Mouse (Mus musculus) limb, embryonic 15.5 days (tissue): Measurements from ENCODE around the gene Tmem108. TPM values are rescaled to one million over a fixed set of nuclear protein-coding genes. Genes with fewer than 3 reads are reported as not detected.

Experiments
- ATAC-seq: fragments of 200-750 bp; cut with Nextera tagmentation; 2 replicates; pipeline ENCODE4 v1.8.0; 2017; ENCODE audit warnings: low read depth, moderate TSS enrichment; ENCODE audit not compliant: insufficient number of reproducible peaks, low FRiP score, low TSS enrichment
- H3K27ac ChIP-seq: fragments of 300-500 bp; sonication (generic); 2 replicates; pipeline ENCODE4 v1.5.1; 2015; ENCODE audit warnings: moderate library complexity, mild to moderate bottlenecking, inconsistent platforms
- H3K27me3 ChIP-seq: fragments of 300-500 bp; sonication (generic); 2 replicates; pipeline ENCODE4 v1.6.1; 2015; ENCODE audit warnings: inconsistent platforms
- H3K36me3 ChIP-seq: fragments of 300-500 bp; sonication (generic); 2 replicates; pipeline ENCODE4 v1.6.1; 2015; ENCODE audit warnings: inconsistent platforms
- H3K4me1 ChIP-seq: fragments of 300-500 bp; sonication (generic); 2 replicates; pipeline ENCODE4 v1.6.1; 2015; ENCODE audit warnings: inconsistent platforms
- H3K4me2 ChIP-seq: fragments of 300-500 bp; sonication (generic); 2 replicates; pipeline ENCODE4 v1.6.1; 2015; ENCODE audit warnings: mild to moderate bottlenecking, inconsistent platforms
- H3K4me3 ChIP-seq: fragments of 300-500 bp; sonication (generic); 2 replicates; pipeline ENCODE4 v1.5.1; 2015; ENCODE audit warnings: mild to moderate bottlenecking, inconsistent platforms
- H3K9ac ChIP-seq: fragments of 300-500 bp; sonication (generic); 2 replicates; pipeline ENCODE4 v1.6.1; 2015; ENCODE audit warnings: inconsistent platforms
- H3K9me3 ChIP-seq: fragments of 300-500 bp; sonication (generic); 2 replicates; pipeline ENCODE4 v1.6.1; 2016; ENCODE audit warnings: inconsistent platforms
- WGBS: fragments of 180-500 bp; shearing (Covaris S2); methylation state at CpG from one replicate; pipeline ENCODE4 v1.1.7; 2015; 5-methylcytosine and 5-hydroxymethylcytosine counted together
- polyA plus RNA-seq: library from polyadenylated mRNA; unstranded; fragments of >200 nt; fragmentation: Nextera tagmentation; extraction: Ambion mirVana; gene quantifications from 2 replicates; pipeline ENCODE4 v1.2.1, GENCODE M21; 2015

Tmem108 gene
- polyA plus RNA-seq, 1 experiment from 2014 or later: 6.4 TPM

GRCm38 (mm10) chr9:103494346-103495020, 267.2 kb downstream of the Tmem108 start:
- ATAC-seq: peak; percentile 81
- Histone ChIP-seq H3K4me1 (peaks cover 14% of the 10 kb centered on the region), H3K4me3 (no peak overlapping the region), H3K36me3 (no peaks in the 10 kb centered on the region), H3K27ac (no peak overlapping the region; the same call in 1 of the 2 replicates), H3K4me2 (peak overlapping the region; percentile 25; the same call in 1 of the 2 replicates), H3K9ac (no peak overlapping the region), H3K27me3 (no peaks in the 10 kb centered on the region; the same call in 1 of the 2 replicates), H3K9me3 (no peaks in the 10 kb centered on the region)
- 12% methylated on average over 7 of the region's 7 CpGs for WGBS

GRCm38 (mm10) chr9:103491985-103492384, 269.7 kb downstream of the Tmem108 start:
- H3K36me3 ChIP-seq: no peaks in the 10 kb centered on the region
- no peaks in the 10 kb centered on the region; the same call in 1 of the 2 replicates for H3K27me3 ChIP-seq
- no peak overlapping the region for H3K4me2 ChIP-seq
- WGBS: 73% methylated on average over 8 of the region's 8 CpGs
- H3K4me1 ChIP-seq: peaks cover 13% of the 10 kb centered on the region
- H3K9ac ChIP-seq: no peak overlapping the region
- ATAC-seq: no peak
- H3K27ac ChIP-seq: no peak overlapping the region
- no peaks in the 10 kb centered on the region for H3K9me3 ChIP-seq
- H3K4me3 ChIP-seq: no peak overlapping the region

GRCm38 (mm10) chr9:103490439-103490838, 271.2 kb downstream of the Tmem108 start:
- no peak overlapping the region for H3K4me3 ChIP-seq
- H3K36me3 ChIP-seq: no peaks in the 10 kb centered on the region
- no peaks in the 10 kb centered on the region for H3K9me3 ChIP-seq
- no peak overlapping the region for H3K4me2 ChIP-seq
- no peaks in the 10 kb centered on the region; the same call in 1 of the 2 replicates for H3K27me3 ChIP-seq
- no peak overlapping the region for H3K9ac ChIP-seq
- no peak overlapping the region for H3K27ac ChIP-seq
- ATAC-seq: no peak
- H3K4me1 ChIP-seq: peaks cover 28% of the 10 kb centered on the region
- 4% methylated on average over 2 of the region's 2 CpGs for WGBS

- Histone ChIP-seq H3K4me1 (peaks cover 28% of the 10 kb centered on the region), H3K4me2 (no peak overlapping the region), H3K36me3 (no peaks in the 10 kb centered on the region), H3K27ac (no peak overlapping the region), H3K9ac (no peak overlapping the region), H3K27me3 (no peaks in the 10 kb centered on the region; the same call in 1 of the 2 replicates), H3K4me3 (no peak overlapping the region), H3K9me3 (no peaks in the 10 kb centered on the region)
- 64% methylated on average over 4 of the region's 4 CpGs for WGBS
- ATAC-seq: no peak
Observed at GRCm38 (mm10) chr9:103489883-103490282, 271.8 kb downstream of the Tmem108 start.

GRCm38 (mm10) chr9:103489096-103489495, 272.5 kb downstream of the Tmem108 start:
- WGBS: 73% methylated on average over 7 of the region's 7 CpGs
- no peak overlapping the region for H3K4me3 ChIP-seq
- no peak for ATAC-seq
- no peak overlapping the region for H3K4me2 ChIP-seq
- no peaks in the 10 kb centered on the region; the same call in 1 of the 2 replicates for H3K27me3 ChIP-seq
- H3K27ac ChIP-seq: no peak overlapping the region
- no peaks in the 10 kb centered on the region for H3K36me3 ChIP-seq
- no peaks in the 10 kb centered on the region for H3K9me3 ChIP-seq
- peaks cover 22% of the 10 kb centered on the region for H3K4me1 ChIP-seq
- no peak overlapping the region for H3K9ac ChIP-seq

DNA sequence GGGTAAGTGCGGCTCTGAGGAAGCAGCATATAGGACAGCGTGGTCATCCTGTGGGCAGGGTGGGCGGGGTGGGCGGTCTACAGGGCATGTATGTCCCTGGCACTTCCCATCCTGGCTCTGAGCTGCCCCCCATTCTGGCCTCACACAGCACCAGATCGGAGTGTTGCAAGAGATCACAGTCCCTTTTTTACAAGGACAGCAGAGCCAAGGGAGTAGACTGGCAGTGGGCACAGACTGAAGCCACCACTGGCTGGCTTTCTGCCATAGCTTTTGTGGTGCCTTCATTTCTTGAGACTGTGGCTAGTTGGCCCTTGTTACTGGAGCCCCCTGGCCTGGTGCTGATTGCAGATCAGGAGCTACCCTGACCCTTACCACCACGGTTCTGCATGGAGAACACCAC, 275.4 kb downstream of the Tmem108 start:
- 78% methylated on average over 6 of the region's 6 CpGs for WGBS
- no peaks in the 10 kb centered on the region for H3K9me3 ChIP-seq
- no peak overlapping the region for H3K4me2 ChIP-seq
- H3K36me3 ChIP-seq: no peaks in the 10 kb centered on the region
- no peak for ATAC-seq
- no peaks in the 10 kb centered on the region for H3K27me3 ChIP-seq
- no peak overlapping the region for H3K4me3 ChIP-seq
- no peak overlapping the region for H3K27ac ChIP-seq
- H3K4me1 ChIP-seq: peaks cover 21% of the 10 kb centered on the region
- H3K9ac ChIP-seq: no peak overlapping the region

GRCm38 (mm10) chr9:103485606-103486005, 276.0 kb downstream of the Tmem108 start:
- Histone ChIP-seq H3K9ac (no peak overlapping the region), H3K27ac (no peak overlapping the region; the same call in 1 of the 2 replicates), H3K4me1 (peaks cover 25% of the 10 kb centered on the region), H3K4me3 (no peak overlapping the region), H3K9me3 (no peaks in the 10 kb centered on the region), H3K27me3 (no peaks in the 10 kb centered on the region), H3K36me3 (no peaks in the 10 kb centered on the region), H3K4me2 (no peak overlapping the region)
- no peak for ATAC-seq
- 13% methylated on average over 8 of the region's 8 CpGs for WGBS

GRCm38 (mm10) chr9:103480603-103481220, 280.9 kb downstream of the Tmem108 start:
- no peaks in the 10 kb centered on the region for H3K36me3 ChIP-seq
- WGBS: 42% methylated on average over 8 of the region's 8 CpGs
- H3K4me3 ChIP-seq: no peak overlapping the region
- no peak overlapping the region for H3K9ac ChIP-seq
- H3K27ac ChIP-seq: no peak overlapping the region
- H3K27me3 ChIP-seq: no peaks in the 10 kb centered on the region
- no peaks in the 10 kb centered on the region for H3K9me3 ChIP-seq
- ATAC-seq: no peak
- no peak overlapping the region for H3K4me2 ChIP-seq
- peaks cover 12% of the 10 kb centered on the region for H3K4me1 ChIP-seq

DNA sequence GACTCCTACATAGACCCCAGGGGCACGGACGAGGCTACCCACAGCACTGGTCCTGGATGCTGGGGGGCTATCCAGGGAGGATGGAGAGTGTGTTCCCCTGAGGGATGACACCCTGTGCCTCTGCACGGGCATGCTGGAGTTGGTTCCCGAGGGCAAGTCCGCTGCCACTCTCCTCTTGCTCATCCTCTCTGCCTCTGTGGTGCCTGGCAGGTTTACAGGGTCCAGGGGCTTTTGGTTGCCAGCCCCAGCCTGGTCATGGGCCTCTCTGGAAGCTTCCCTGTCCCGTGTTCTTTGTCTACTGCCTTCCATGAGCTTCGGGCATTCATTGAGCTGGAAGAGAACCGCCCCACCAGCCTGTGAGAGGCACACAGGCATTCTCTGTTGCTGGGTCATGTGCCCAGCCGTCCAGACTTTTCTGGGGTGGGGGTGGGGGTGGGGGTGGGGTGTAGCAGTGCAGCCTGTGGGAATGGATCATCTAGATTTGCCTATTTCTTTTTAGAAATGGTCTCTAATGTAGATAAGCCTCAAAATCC, 281.5 kb downstream of the Tmem108 start, which contains the start of gene Bfsp2:
Bfsp2 (minus strand) TSS at position 377 of the 533 bp plus-strand sequence.
- H3K9me3 ChIP-seq: no peaks in the 10 kb centered on the region
- H3K9ac ChIP-seq: no peak within 1 kb of the TSS
- H3K27me3 ChIP-seq: no peaks in the 10 kb centered on the region
- H3K27ac ChIP-seq: no peak within 1 kb of the TSS
- H3K4me2 ChIP-seq: no peak within 1 kb of the TSS
- no peaks in the 10 kb centered on the region for H3K36me3 ChIP-seq
- no peak within 1 kb of the TSS for H3K4me3 ChIP-seq
- peaks cover 6% of the 10 kb centered on the region for H3K4me1 ChIP-seq
- ATAC-seq: 0 out of 2 replicates have a peak, but pooled peaks have one; percentile 25
- WGBS: 77% methylated on average over 9 of the region's 9 CpGs

DNA sequence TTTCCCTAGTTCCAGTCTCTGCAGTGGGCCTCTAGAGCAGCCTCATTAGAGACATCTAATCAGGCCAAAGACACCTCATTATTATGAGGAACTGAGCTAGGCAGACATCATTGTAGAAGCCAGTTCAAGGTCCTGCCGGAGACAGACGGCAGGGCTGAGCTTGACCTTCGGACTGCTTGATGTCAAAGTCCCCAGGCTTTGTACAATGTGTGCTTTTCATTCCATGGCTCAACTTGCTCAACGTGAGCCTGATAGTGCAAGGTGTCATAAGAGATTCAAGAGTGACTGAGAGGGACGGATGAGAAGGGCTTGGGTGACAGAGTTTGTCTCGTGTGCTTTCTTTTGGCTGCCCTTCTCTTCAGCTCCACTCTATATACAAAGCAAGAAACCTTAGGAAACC, 286.2 kb downstream of the Tmem108 start:
- Histone ChIP-seq H3K4me1 (peaks cover 20% of the 10 kb centered on the region), H3K4me2 (no peak overlapping the region), H3K27ac (no peak overlapping the region), H3K36me3 (no peaks in the 10 kb centered on the region), H3K9me3 (no peaks in the 10 kb centered on the region), H3K9ac (no peak overlapping the region), H3K27me3 (no peaks in the 10 kb centered on the region), H3K4me3 (no peak overlapping the region)
- no peak for ATAC-seq
- WGBS: 85% methylated on average over 6 of the region's 6 CpGs

DNA sequence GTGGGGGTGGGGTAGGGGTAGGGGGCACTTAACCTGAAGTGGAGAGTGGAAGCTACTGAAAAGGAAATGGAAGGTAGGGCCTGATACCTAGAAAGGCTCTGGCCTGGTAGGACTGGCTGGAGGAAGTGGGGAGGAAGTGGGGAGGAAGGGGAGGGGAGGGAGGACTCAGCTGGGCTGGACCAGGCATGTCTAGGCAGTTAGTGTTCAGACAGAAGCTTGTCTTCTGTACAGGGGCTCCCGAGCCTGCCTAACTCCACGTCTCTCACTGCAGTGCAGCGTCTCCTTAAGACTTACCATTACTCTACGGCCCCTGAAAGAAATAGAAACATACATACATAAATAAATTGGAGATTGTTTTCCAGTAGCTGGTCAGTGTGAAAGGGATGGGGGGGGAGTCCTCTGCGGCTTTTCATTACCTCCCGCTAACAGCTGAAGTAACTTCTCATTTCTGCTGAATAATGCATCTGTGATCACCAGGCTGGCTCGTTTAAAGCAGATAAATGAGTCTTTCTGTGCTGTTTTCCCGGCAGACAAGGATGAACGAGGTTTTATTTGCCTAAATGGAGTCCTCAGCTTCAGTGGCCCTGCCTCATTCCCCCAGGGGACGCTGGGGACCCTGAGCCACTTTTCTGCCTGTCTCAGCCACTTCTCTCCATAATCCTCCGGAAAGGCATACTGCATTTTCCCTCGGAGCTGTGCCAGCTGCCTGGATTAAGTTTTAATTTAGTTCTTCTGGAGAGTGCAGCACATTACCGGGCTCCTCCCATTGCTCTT, 287.5 kb downstream of the Tmem108 start:
- no peak for ATAC-seq
- no peaks in the 10 kb centered on the region for H3K27me3 ChIP-seq
- H3K4me1 ChIP-seq: peaks cover 22% of the 10 kb centered on the region
- H3K4me3 ChIP-seq: no peak overlapping the region
- no peaks in the 10 kb centered on the region for H3K9me3 ChIP-seq
- peak overlapping the region; percentile 20; the same call in 1 of the 2 replicates for H3K4me2 ChIP-seq
- no peaks in the 10 kb centered on the region for H3K36me3 ChIP-seq
- peak overlapping the region; percentile 35 for H3K27ac ChIP-seq
- WGBS: 14% methylated on average over 13 of the region's 13 CpGs
- H3K9ac ChIP-seq: no peak overlapping the region
